ENCODE assay signal across 30 mouse cellular contexts in genomic region chr15:57504126-57504705, GRCm38 (mm10). TPM values are rescaled to one million over a fixed set of nuclear protein-coding genes. Genes with fewer than 3 reads are reported as not detected.
DNase-seq lines count a peak whose midpoint lies in the region; ATAC-seq lines count a peak whose summit lies in the region.
"Had no signal": no experiment of that assay in that cellular context is flagged by ENCODE, and none has a peak within 500 bp of the region (broad histone marks: within the 10 kb centered on the region; RNA-seq: fewer than 3 reads in every experiment).

No protein-coding gene starts in this region.

- no peak overlapping the region for H3K9ac ChIP-seq in kidney, embryonic 15.5 days
- H3K9ac ChIP-seq in midbrain, embryonic 14.5 days (replicated peaks; ENCODE audit: low read length) = no peak overlapping the region
- no peak overlapping the region for H3K9ac ChIP-seq in midbrain, embryonic 13.5 days (replicated peaks)
- H3K9ac ChIP-seq: forebrain, embryonic 13.5 days; hindbrain, embryonic 14.5 days; liver, postnatal 0 days had no signal

- H3K4me2 ChIP-seq in kidney, embryonic 15.5 days = no peak overlapping the region
- no peak overlapping the region for H3K4me2 ChIP-seq in midbrain, embryonic 14.5 days (ENCODE audit: low read length)
- H3K4me2 ChIP-seq in midbrain, embryonic 13.5 days (replicated peaks) = no peak overlapping the region
- H3K4me2 ChIP-seq: forebrain, embryonic 13.5 days; hindbrain, embryonic 14.5 days; midbrain, embryonic 11.5 days had no signal

- no peak overlapping the region for H3K27ac ChIP-seq in kidney, embryonic 15.5 days
- no peak overlapping the region for H3K27ac ChIP-seq in midbrain, embryonic 14.5 days (replicated peaks; ENCODE audit: low read depth, low read length)
- no peak overlapping the region for H3K27ac ChIP-seq in midbrain, embryonic 13.5 days
- H3K27ac ChIP-seq: forebrain, embryonic 13.5 days; gastrocnemius, adult 2 months; hindbrain, embryonic 14.5 days had no signal

- H3K4me1 ChIP-seq in kidney, embryonic 15.5 days = peaks cover 4% of the 10 kb centered on the region; the same call in 1 of the 2 replicates
- no peaks in the 10 kb centered on the region for H3K4me1 ChIP-seq in midbrain, embryonic 14.5 days (ENCODE audit: control insufficient read depth, insufficient read depth, low read length)
- peaks cover 9% of the 10 kb centered on the region for H3K4me1 ChIP-seq in midbrain, embryonic 13.5 days (replicated peaks)

- ATAC-seq in kidney, embryonic 15.5 days (replicated peaks; ENCODE audit: low FRiP score) = no peak
- ATAC-seq in midbrain, embryonic 14.5 days (ENCODE audit: low FRiP score, low TSS enrichment) = no peak
- no peak for ATAC-seq in midbrain, embryonic 13.5 days
- ATAC-seq: forebrain, embryonic 13.5 days; inflammation-experienced regulatory T-cells, adult 6 months; liver, postnatal 0 days had no signal

- DNase-seq in embryo, embryonic 10.5 days (ENCODE audit: low spot score) = peak; percentile 18
- no peak for DNase-seq in embryo, embryonic 10 days (ENCODE audit: low spot score)
- DNase-seq in kidney, adult 8-10 months = peak; percentile 55 to 68
- peak; percentile 12 for DNase-seq in midbrain, embryonic 14.5 days
- no peak for DNase-seq in layer of hippocampus, adult 8-10 months (ENCODE audit: low spot score in 2 of 2)
- no peak for DNase-seq in layer of hippocampus, postnatal 10 days (ENCODE audit: low spot score in 2 of 2)
- DNase-seq: adrenal gland, postnatal 10 days; cerebellum, adult 8-10 months; cerebellum, postnatal 36 days; gastrocnemius, adult 2 months; liver, postnatal 0 days had no signal

- H3K4me3 ChIP-seq in kidney, embryonic 15.5 days (replicated peaks) = no peak overlapping the region
- no peak overlapping the region for H3K4me3 ChIP-seq in midbrain, embryonic 14.5 days (replicated peaks; ENCODE audit: low read depth, low read length)
- H3K4me3 ChIP-seq in midbrain, embryonic 13.5 days (replicated peaks) = no peak overlapping the region
- H3K4me3 ChIP-seq: erythroblast, embryonic 14.5 days; forebrain, embryonic 13.5 days; gastrocnemius, adult 2 months had no signal

- H3K9me3 ChIP-seq in kidney, embryonic 15.5 days (replicated peaks) = no peaks in the 10 kb centered on the region
- no peaks in the 10 kb centered on the region for H3K9me3 ChIP-seq in midbrain, embryonic 14.5 days (ENCODE audit: control insufficient read depth, low read length)
- no peaks in the 10 kb centered on the region for H3K9me3 ChIP-seq in midbrain, embryonic 13.5 days
- H3K9me3 ChIP-seq: forebrain, embryonic 13.5 days had no signal

- H3K27me3 ChIP-seq in kidney, embryonic 15.5 days = no peaks in the 10 kb centered on the region
- no peaks in the 10 kb centered on the region for H3K27me3 ChIP-seq in midbrain, embryonic 14.5 days (ENCODE audit: control insufficient read depth, insufficient read depth, low read length)
- no peaks in the 10 kb centered on the region for H3K27me3 ChIP-seq in midbrain, embryonic 13.5 days
- H3K27me3 ChIP-seq: forebrain, embryonic 13.5 days had no signal

- no peaks in the 10 kb centered on the region for H3K36me3 ChIP-seq in kidney, embryonic 15.5 days
- H3K36me3 ChIP-seq in midbrain, embryonic 14.5 days (ENCODE audit: control insufficient read depth, insufficient read depth, low read length) = no peaks in the 10 kb centered on the region
- H3K36me3 ChIP-seq in midbrain, embryonic 13.5 days = no peaks in the 10 kb centered on the region

- WGBS in kidney, embryonic 15.5 days = 44% methylated on average over 9 of the region's 9 CpGs
- 62% methylated on average over 9 of the region's 9 CpGs for WGBS in midbrain, embryonic 14.5 days
- WGBS in midbrain, embryonic 13.5 days = 68% methylated on average over 9 of the region's 9 CpGs

RNA-seq across cellular contexts. Expression of gene Slc22a22, which starts 26.8 kb away (rescaled TPM):
- 2.0 and 2.5 TPM in 2 replicates for polyA plus RNA-seq in kidney, embryonic 15.5 days (2015; fragmentation: Nextera tagmentation; extraction: Ambion mirVana)
- not detected in 2 replicates for polyA plus RNA-seq in midbrain, embryonic 14.5 days (2014; fragmentation: Nextera tagmentation; extraction: Ambion mirVana)
- polyA plus RNA-seq in midbrain, embryonic 13.5 days (2015; fragmentation: Nextera tagmentation; extraction: Ambion mirVana) = not detected in 2 replicates
- not detected for total RNA-seq in layer of hippocampus, adult 8-10 months (2022)
- total RNA-seq in layer of hippocampus, postnatal 10 days (2021) = not detected
- total RNA-seq: adrenal gland, postnatal 10 days; gastrocnemius, adult 2 months; gastrocnemius, postnatal 4 days; heart, adult 8-10 months; heart, postnatal 25 days; layer of hippocampus, postnatal 25 days; liver, adult 2 months; megakaryocyte progenitor cell, adult 5-6 weeks; monocyte, adult 5-6 weeks; neutrophil, adult 5-6 weeks had no signal
- polyA plus RNA-seq: erythroblast, embryonic 14.5 days; forebrain, embryonic 13.5 days; frontal cortex, adult 2 months; heart, embryonic 14.5 days; hindbrain, embryonic 14.5 days; inflammation-experienced regulatory T-cells, adult 6 months; limb, embryonic 11.5 days; liver, adult 2 months; liver, postnatal 0 days; midbrain, embryonic 11.5 days; thymus, postnatal 0 days had no signal

Comparison
In these comparisons a context has a peak if more than half of its experiments do, and no peak if none do; other contexts are left out.
1. DNase-seq: peak in embryo, embryonic 10.5 days (single experiment), kidney, adult 8-10 months (2 of 2) and midbrain, embryonic 14.5 days (single experiment); none in embryo, embryonic 10 days (single experiment), layer of hippocampus, adult 8-10 months (0 of 2) and layer of hippocampus, postnatal 10 days (0 of 2).